Mouse (Mus musculus): ENCODE data around the gene Hat1. TPM values are rescaled to one million over a fixed set of nuclear protein-coding genes. Genes with fewer than 3 reads are reported as not detected.

The Hat1 gene
- polyA plus RNA-seq, 1 experiment from 2014 or later, result 49.9 TPM

- no peaks in the 10 kb centered on the region for H3K4me1 ChIP-seq (replicated peaks; ENCODE audit: control insufficient read depth, insufficient read depth)
- no peak overlapping the region for H3K27ac ChIP-seq (replicated peaks)
- no peak overlapping the region for H3K4me3 ChIP-seq (ENCODE audit: low read depth, low read length)
- no peaks in the 10 kb centered on the region for H3K9me3 ChIP-seq (ENCODE audit: control insufficient read depth, low read length)
- no peak overlapping the region for H3K4me2 ChIP-seq (replicated peaks; ENCODE audit: low read depth)
- no peaks in the 10 kb centered on the region for H3K27me3 ChIP-seq (ENCODE audit: control insufficient read depth, insufficient read depth, low read length)
- WGBS, result 75% methylated on average over 10 of the region's 10 CpGs
- DNase-seq (ENCODE audit: low spot score) (no peak), ATAC-seq (ENCODE audit: low FRiP score, low TSS enrichment) (no peak)
- TF ChIP-seq EP300 (optimal IDR thresholded peaks at IDR 0.05) (no peak), CTCF (IDR thresholded peaks at IDR 0.05; ENCODE audit: low read depth) (no peak)
- no peak overlapping the region for H3K9ac ChIP-seq (ENCODE audit: low read length)
- no peaks in the 10 kb centered on the region for H3K36me3 ChIP-seq (ENCODE audit: control insufficient read depth, insufficient read depth, low read length)
Observed at GRCm38 (mm10) chr2:71475311-71475710, 86.6 kb downstream of the Hat1 start.

GRCm38 (mm10) chr2:71475760-71476159, 87.0 kb downstream of the Hat1 start:
- 90% methylated on average over 4 of the region's 4 CpGs for WGBS
- no peak overlapping the region for H3K9ac ChIP-seq (ENCODE audit: low read length)
- no peaks in the 10 kb centered on the region for H3K4me1 ChIP-seq (replicated peaks; ENCODE audit: control insufficient read depth, insufficient read depth)
- TF ChIP-seq EP300 (optimal IDR thresholded peaks at IDR 0.05) (no peak), CTCF (IDR thresholded peaks at IDR 0.05; ENCODE audit: low read depth) (no peak)
- no peaks in the 10 kb centered on the region for H3K27me3 ChIP-seq (ENCODE audit: control insufficient read depth, insufficient read depth, low read length)
- ATAC-seq (ENCODE audit: low FRiP score, low TSS enrichment), result no peak
- no peak for DNase-seq (ENCODE audit: low spot score)
- no peak overlapping the region for H3K4me3 ChIP-seq (ENCODE audit: low read depth, low read length)
- H3K36me3 ChIP-seq (ENCODE audit: control insufficient read depth, insufficient read depth, low read length), result no peaks in the 10 kb centered on the region
- no peak overlapping the region for H3K4me2 ChIP-seq (replicated peaks; ENCODE audit: low read depth)
- no peak overlapping the region for H3K27ac ChIP-seq (replicated peaks)
- H3K9me3 ChIP-seq (ENCODE audit: control insufficient read depth, low read length), result no peaks in the 10 kb centered on the region

- H3K36me3 ChIP-seq (ENCODE audit: control insufficient read depth, insufficient read depth, low read length), result no peaks in the 10 kb centered on the region
- no peak overlapping the region for H3K4me2 ChIP-seq (replicated peaks; ENCODE audit: low read depth)
- ATAC-seq (ENCODE audit: low FRiP score, low TSS enrichment), result no peak
- H3K4me1 ChIP-seq (replicated peaks; ENCODE audit: control insufficient read depth, insufficient read depth), result no peaks in the 10 kb centered on the region
- H3K27ac ChIP-seq (replicated peaks), result no peak overlapping the region
- H3K27me3 ChIP-seq (ENCODE audit: control insufficient read depth, insufficient read depth, low read length), result no peaks in the 10 kb centered on the region
- no peaks in the 10 kb centered on the region for H3K9me3 ChIP-seq (ENCODE audit: control insufficient read depth, low read length)
- TF ChIP-seq EP300 (optimal IDR thresholded peaks at IDR 0.05), result no peak
- TF ChIP-seq CTCF (IDR thresholded peaks at IDR 0.05; ENCODE audit: low read depth), result peak; percentile 23; the same call in 1 of the 2 replicates
- H3K4me3 ChIP-seq (ENCODE audit: low read depth, low read length), result no peak overlapping the region
- H3K9ac ChIP-seq (ENCODE audit: low read length), result no peak overlapping the region
- no peak for DNase-seq (ENCODE audit: low spot score)
Observed at GRCm38 (mm10) chr2:71477787-71478186, 89.0 kb downstream of the Hat1 start.

GRCm38 (mm10) chr2:71479917-71480316, 91.2 kb downstream of the Hat1 start:
- Histone ChIP-seq H3K9ac (ENCODE audit: low read length) (no peak overlapping the region), H3K4me1 (replicated peaks; ENCODE audit: control insufficient read depth, insufficient read depth) (no peaks in the 10 kb centered on the region), H3K4me3 (ENCODE audit: low read depth, low read length) (no peak overlapping the region), H3K27me3 (ENCODE audit: control insufficient read depth, insufficient read depth, low read length) (no peaks in the 10 kb centered on the region), H3K27ac (replicated peaks) (no peak overlapping the region), H3K4me2 (replicated peaks; ENCODE audit: low read depth) (no peak overlapping the region), H3K9me3 (ENCODE audit: control insufficient read depth, low read length) (no peaks in the 10 kb centered on the region), H3K36me3 (ENCODE audit: control insufficient read depth, insufficient read depth, low read length) (no peaks in the 10 kb centered on the region)
- no peak for ATAC-seq (ENCODE audit: low FRiP score, low TSS enrichment)
- 37% methylated on average over 7 of the region's 7 CpGs for WGBS
- TF ChIP-seq CTCF (IDR thresholded peaks at IDR 0.05; ENCODE audit: low read depth) (no peak), EP300 (optimal IDR thresholded peaks at IDR 0.05) (no peak)
- DNase-seq (ENCODE audit: low spot score), result no peak

GRCm38 (mm10) chr2:71481825-71482224, 93.1 kb downstream of the Hat1 start:
- TF ChIP-seq CTCF (IDR thresholded peaks at IDR 0.05; ENCODE audit: low read depth) (no peak), EP300 (optimal IDR thresholded peaks at IDR 0.05) (no peak)
- Histone ChIP-seq H3K4me3 (ENCODE audit: low read depth, low read length) (no peak overlapping the region), H3K27me3 (ENCODE audit: control insufficient read depth, insufficient read depth, low read length) (no peaks in the 10 kb centered on the region), H3K4me1 (replicated peaks; ENCODE audit: control insufficient read depth, insufficient read depth) (no peaks in the 10 kb centered on the region), H3K27ac (replicated peaks) (no peak overlapping the region), H3K9me3 (ENCODE audit: control insufficient read depth, low read length) (no peaks in the 10 kb centered on the region), H3K9ac (ENCODE audit: low read length) (no peak overlapping the region), H3K4me2 (replicated peaks; ENCODE audit: low read depth) (no peak overlapping the region), H3K36me3 (ENCODE audit: control insufficient read depth, insufficient read depth, low read length) (no peaks in the 10 kb centered on the region)
- WGBS, result 75% methylated on average over 6 of the region's 6 CpGs
- ATAC-seq (ENCODE audit: low FRiP score, low TSS enrichment) (no peak), DNase-seq (ENCODE audit: low spot score) (no peak)

- TF ChIP-seq CTCF (IDR thresholded peaks at IDR 0.05; ENCODE audit: low read depth), result no peak
- TF ChIP-seq EP300 (optimal IDR thresholded peaks at IDR 0.05), result no peak
- Histone ChIP-seq H3K4me1 (replicated peaks; ENCODE audit: control insufficient read depth, insufficient read depth) (no peaks in the 10 kb centered on the region), H3K36me3 (ENCODE audit: control insufficient read depth, insufficient read depth, low read length) (no peaks in the 10 kb centered on the region), H3K27ac (replicated peaks) (no peak overlapping the region), H3K4me2 (replicated peaks; ENCODE audit: low read depth) (no peak overlapping the region), H3K9me3 (ENCODE audit: control insufficient read depth, low read length) (no peaks in the 10 kb centered on the region), H3K4me3 (ENCODE audit: low read depth, low read length) (no peak overlapping the region), H3K27me3 (ENCODE audit: control insufficient read depth, insufficient read depth, low read length) (no peaks in the 10 kb centered on the region), H3K9ac (ENCODE audit: low read length) (no peak overlapping the region)
- DNase-seq (ENCODE audit: low spot score), result no peak
- WGBS, result 59% methylated on average over 10 of the region's 10 CpGs
- ATAC-seq (ENCODE audit: low FRiP score, low TSS enrichment), result no peak
Observed at GRCm38 (mm10) chr2:71483046-71483716, 94.4 kb downstream of the Hat1 start.
